Mouse (Mus musculus) G1E (cell line): ENCODE measurements around the gene Soat2. TPM values are rescaled to one million over a fixed set of nuclear protein-coding genes. Genes with fewer than 3 reads are reported as not detected.

ENCODE experiments used
- ATAC-seq: 2 replicates; pipeline ENCODE4 v1.8.0; 2016; ENCODE audit warnings: mild to moderate bottlenecking; ENCODE audit not compliant: insufficient number of reproducible peaks, poor library complexity, low FRiP score, severe bottlenecking; ENCODE audit errors: extremely low read depth
- DNase-seq: peaks from one replicate; pipeline ENCODE4 v3.0.0; 2012; ENCODE audit warnings: low spot score
- H3K27me3 ChIP-seq: 2 replicates; pipeline ENCODE4 v1.6.1; 2012; ENCODE audit warnings: mild to moderate bottlenecking, low read length, inconsistent platforms; ENCODE audit not compliant: insufficient read depth
- H3K36me3 ChIP-seq: replicated peaks from 2 replicates; pipeline ENCODE3; 2012; ENCODE audit warnings: mild to moderate bottlenecking, inconsistent platforms
- H3K4me1 ChIP-seq: 2 replicates; pipeline ENCODE4 v1.6.1; 2012; ENCODE audit warnings: low read depth, low read length, inconsistent platforms, mixed read lengths; ENCODE audit not compliant: insufficient read depth
- H3K4me3 ChIP-seq: 2 replicates; pipeline ENCODE4 v1.5.1; 2012; ENCODE audit warnings: low read depth, mild to moderate bottlenecking, inconsistent platforms, low read length, moderate library complexity, mixed read lengths
- H3K9me3 ChIP-seq: replicated peaks from 2 replicates; pipeline ENCODE4 v1.6.1; 2012; ENCODE audit warnings: inconsistent platforms
- CTCF ChIP-seq: IDR thresholded peaks from 2 replicates; pipeline ENCODE4 v1.5.1; 2012; ENCODE audit warnings: low read depth, low read length, inconsistent platforms, mixed read lengths
- GATA1 ChIP-seq: IDR thresholded peaks from 2 replicates; pipeline ENCODE4 v1.6.1; 2012; ENCODE audit warnings: borderline replicate concordance, low read length, inconsistent platforms, mixed read lengths
- GATA2 ChIP-seq: IDR thresholded peaks from 2 replicates; pipeline ENCODE4 v1.6.1; 2012; ENCODE audit warnings: low read depth, low read length, inconsistent platforms, borderline replicate concordance
- POLR2AphosphoS5 ChIP-seq: IDR thresholded peaks from 2 replicates; pipeline ENCODE4 v1.6.1; 2012; ENCODE audit warnings: low read depth, low read length, inconsistent platforms; ENCODE audit not compliant: insufficient replicate concordance
- TAL1 ChIP-seq: conservative IDR thresholded peaks from 2 replicates; pipeline ENCODE4 v1.6.1; 2012; ENCODE audit warnings: low read depth, low read length, inconsistent platforms, mixed read lengths
- polyA plus RNA-seq: library from polyadenylated mRNA; stranded (reverse); fragments of >175 nt; gene quantifications from 2 replicates; pipeline ENCODE4 v1.2.3, GENCODE M21; 2012
- total RNA-seq, 2 experiments: library from RNA; stranded (forward) in 1 of 2; stranded (reverse) in 1 of 2; fragments of 200-1000 nt in 1 of 2; fragments of >200 nt in 1 of 2; fragmentation: Nextera tagmentation in 1 of 2; gene quantifications; 2 replicates each; pipeline ENCODE4 v1.2.3; 2014 to 2017

Gene Soat2
- total and polyA plus RNA-seq, 3 experiments = 1.1 to 7.4 (median 3.3) TPM

DNA sequence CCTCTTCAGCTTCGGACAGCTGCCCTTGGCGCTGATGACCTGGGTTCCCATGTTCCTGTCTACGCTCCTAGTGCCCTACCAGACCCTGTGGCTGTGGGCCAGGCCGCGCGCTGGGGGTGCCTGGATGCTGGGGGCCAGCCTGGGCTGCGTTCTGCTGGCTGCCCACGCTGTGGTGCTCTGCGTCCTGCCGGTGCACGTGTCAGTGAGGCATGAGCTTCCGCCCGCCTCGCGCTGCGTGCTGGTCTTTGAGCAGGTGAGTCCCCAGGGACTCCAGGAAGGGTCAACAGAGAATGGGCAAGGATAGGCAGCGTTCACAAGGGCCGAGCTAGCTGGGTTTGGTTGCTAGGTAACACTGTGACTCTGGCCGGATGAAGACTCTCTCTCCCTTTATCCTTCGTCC lies 6.5 kb downstream of the Soat2 start:
- H3K9me3 ChIP-seq = no peaks in the 10 kb centered on the region
- TF ChIP-seq POLR2AphosphoS5 = no peak
- TF ChIP-seq CTCF = no peak
- TF ChIP-seq GATA2 = no peak
- TF ChIP-seq GATA1 = no peak
- TF ChIP-seq TAL1 = no peak
- no peak overlapping the region for H3K4me3 ChIP-seq
- DNase-seq = no peak
- H3K36me3 ChIP-seq = peaks cover 73% of the 10 kb centered on the region
- H3K27me3 ChIP-seq = peaks cover 8% of the 10 kb centered on the region; the same call in 1 of the 2 replicates
- H3K4me1 ChIP-seq = peaks cover 7% of the 10 kb centered on the region
- no peak for ATAC-seq

GRCm38 (mm10) chr15:102160415-102161060 lies 10.2 kb downstream of the Soat2 start:
- H3K27me3 ChIP-seq = peaks cover 8% of the 10 kb centered on the region; the same call in 1 of the 2 replicates
- no peaks in the 10 kb centered on the region for H3K9me3 ChIP-seq
- TF ChIP-seq GATA2 = no peak
- no peak for TF ChIP-seq GATA1
- no peak for TF ChIP-seq TAL1
- no peak for TF ChIP-seq POLR2AphosphoS5
- no peak for TF ChIP-seq CTCF
- no peak for ATAC-seq
- peaks cover 8% of the 10 kb centered on the region for H3K4me1 ChIP-seq
- no peak overlapping the region for H3K4me3 ChIP-seq
- peaks cover 61% of the 10 kb centered on the region for H3K36me3 ChIP-seq
- no peak for DNase-seq

DNA sequence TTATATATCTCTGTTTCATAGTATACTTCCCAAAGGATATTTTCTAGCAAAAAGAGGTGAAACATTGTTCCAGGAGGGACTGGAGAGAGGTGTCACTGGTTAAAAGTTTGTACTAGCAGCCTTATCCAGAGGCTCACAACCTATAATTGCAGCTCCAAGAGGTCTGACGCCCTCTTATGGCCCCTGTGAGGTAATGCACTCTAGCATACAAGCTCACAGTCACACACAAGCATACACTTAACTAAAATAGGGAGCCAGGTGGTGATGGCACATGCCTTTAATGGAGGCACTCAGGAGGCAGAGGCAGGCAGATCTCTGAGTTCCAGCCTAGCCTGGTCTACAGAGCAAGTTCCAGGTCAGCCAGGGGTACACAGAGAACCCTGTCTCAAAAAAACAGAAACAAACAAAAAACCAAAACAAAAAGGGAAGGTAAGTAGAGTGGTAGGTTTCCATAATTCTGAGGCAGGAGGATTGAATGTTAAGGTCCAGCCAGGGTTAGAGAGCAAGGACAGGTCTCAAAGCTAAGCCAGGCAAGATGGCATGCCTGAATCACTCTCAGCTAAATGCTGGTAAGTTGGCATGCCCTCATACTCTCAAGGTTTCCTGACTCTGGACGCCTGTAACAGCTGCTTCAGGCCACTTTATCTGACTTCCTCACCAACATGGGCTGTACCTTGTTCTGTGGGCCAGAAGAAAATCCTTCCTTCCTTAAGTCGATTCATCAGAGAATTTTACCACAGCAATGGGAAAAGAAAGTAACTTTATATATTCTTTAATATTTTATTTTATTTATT lies 13.8 kb downstream of the Soat2 start:
- ATAC-seq (no peak), DNase-seq (no peak)
- Histone ChIP-seq H3K36me3 (peaks cover 29% of the 10 kb centered on the region), H3K4me3 (no peak overlapping the region), H3K27me3 (peaks cover 20% of the 10 kb centered on the region), H3K4me1 (peaks cover 6% of the 10 kb centered on the region), H3K9me3 (no peaks in the 10 kb centered on the region)
- TF ChIP-seq GATA2 (no peak), TAL1 (no peak)

DNA sequence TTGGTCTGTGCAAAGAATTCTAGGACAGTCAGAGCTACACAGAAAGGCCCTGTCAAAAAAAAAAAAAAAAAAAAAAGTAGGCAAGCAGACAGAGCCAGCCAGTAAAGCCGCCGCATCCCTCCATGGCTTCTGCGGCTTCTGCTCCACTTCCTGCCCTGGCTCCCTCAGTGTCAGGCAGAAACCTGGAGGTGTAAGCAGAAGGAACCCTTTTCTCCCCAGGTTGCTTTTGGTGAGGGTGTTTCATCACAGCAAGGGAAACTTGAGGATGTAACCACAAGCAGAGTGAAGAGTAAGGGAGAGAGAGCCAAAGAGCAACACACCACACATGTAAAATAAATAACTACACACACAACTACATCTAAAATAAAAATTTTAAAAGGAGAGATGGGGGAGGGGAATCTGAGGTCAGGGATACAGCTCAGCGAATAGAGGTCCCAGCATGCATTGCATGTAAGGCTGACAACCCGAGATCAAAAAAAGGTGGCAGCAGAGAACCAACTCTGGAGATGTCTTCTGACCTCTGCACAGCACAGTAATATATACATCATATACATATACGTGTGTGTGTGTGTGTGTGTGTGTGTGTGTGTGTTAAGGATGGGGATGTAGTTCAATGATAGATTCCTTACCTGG lies 15.3 kb downstream of the Soat2 start:
- peaks cover 7% of the 10 kb centered on the region for H3K4me1 ChIP-seq
- ATAC-seq = no peak
- no peak overlapping the region for H3K4me3 ChIP-seq
- H3K27me3 ChIP-seq = peaks cover 22% of the 10 kb centered on the region
- H3K9me3 ChIP-seq = no peaks in the 10 kb centered on the region
- TF ChIP-seq GATA1 = no peak
- TF ChIP-seq POLR2AphosphoS5 = no peak
- TF ChIP-seq CTCF = no peak
- TF ChIP-seq GATA2 = no peak
- no peak for TF ChIP-seq TAL1
- DNase-seq = no peak
- peaks cover 23% of the 10 kb centered on the region for H3K36me3 ChIP-seq

- DNase-seq = no peak
- H3K27me3 ChIP-seq = peaks cover 21% of the 10 kb centered on the region
- H3K4me3 ChIP-seq = no peak overlapping the region
- TF ChIP-seq CTCF = no peak
- no peak for TF ChIP-seq POLR2AphosphoS5
- no peak for TF ChIP-seq GATA1
- TF ChIP-seq TAL1 = no peak
- TF ChIP-seq GATA2 = no peak
- H3K36me3 ChIP-seq = peaks cover 4% of the 10 kb centered on the region
- no peak for ATAC-seq
- H3K4me1 ChIP-seq = peaks cover 7% of the 10 kb centered on the region; the same call in 1 of the 2 replicates
- H3K9me3 ChIP-seq = no peaks in the 10 kb centered on the region
These were observed 17.3 kb downstream of the Soat2 start for GRCm38 (mm10) chr15:102167620-102168021.

GRCm38 (mm10) chr15:102169064-102169463 lies 18.7 kb downstream of the Soat2 start:
- ATAC-seq (no peak), DNase-seq (no peak)
- TF ChIP-seq TAL1 = no peak
- Histone ChIP-seq H3K27me3 (peaks cover 21% of the 10 kb centered on the region), H3K4me3 (no peak overlapping the region), H3K4me1 (peaks cover 7% of the 10 kb centered on the region; the same call in 1 of the 2 replicates), H3K9me3 (no peaks in the 10 kb centered on the region), H3K36me3 (no peaks in the 10 kb centered on the region)
